Mouse (Mus musculus): ENCODE measurements at regions not wholly inside any gene's neighbourhood (a gene's known extent, or its start where the extent isn't known, plus 50 kb on each side); places are given as distances from the start of the nearest gene placed in this dataset.

DNA sequence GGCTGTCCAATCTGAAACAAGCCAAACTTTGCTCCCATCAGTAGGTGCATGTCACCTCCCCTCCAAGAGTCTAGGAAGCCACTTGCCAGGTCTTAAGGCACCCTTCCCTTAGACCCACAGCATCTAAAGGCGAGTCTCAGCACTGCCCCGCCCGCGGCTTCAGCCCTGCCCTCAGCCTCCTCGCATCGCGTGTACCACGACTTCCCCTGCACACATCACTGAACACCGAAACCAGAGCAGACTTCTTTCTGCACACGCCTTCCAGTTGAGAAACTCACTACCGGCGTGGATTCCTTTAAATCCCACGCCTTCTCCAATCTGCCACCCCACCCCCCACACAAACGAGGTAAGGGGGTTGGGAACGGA lies 168.3 kb upstream of the Azi2 start:
- TF ChIP-seq CTCF (conservative IDR thresholded peaks at IDR 0.05; ENCODE audit: insufficient read depth, insufficient read length, low read depth, low read length) (no peak), POLR2A (IDR thresholded peaks at IDR 0.05; ENCODE audit: low read depth, low read length) (no peak)
